Mouse (Mus musculus) forebrain, postnatal 0 days (tissue): ENCODE measurements at regions not wholly inside any gene's neighbourhood (a gene's known extent, or its start where the extent isn't known, plus 50 kb on each side); places are given as distances from the start of the nearest gene placed in this dataset.
A peak's percentile ranks its signal among the peaks of the same experiment; 100 is the strongest.

Experiments
- ATAC-seq: fragments of 200-750 bp; cut with Nextera tagmentation; 2 replicates; pipeline ENCODE4 v1.8.0; 2017; ENCODE audit warnings: mild to moderate bottlenecking, moderate library complexity
- DNase-seq: peaks from one replicate; pipeline ENCODE4 v3.0.0-alpha.2; 2015
- H3K27ac ChIP-seq: fragments of 300-500 bp; sonication (generic); 2 replicates; pipeline ENCODE4 v1.5.1; 2014; ENCODE audit warnings: low read depth, mild to moderate bottlenecking, antibody characterized with exemption, low read length, moderate library complexity, mixed read lengths
- H3K27me3 ChIP-seq: fragments of 300-500 bp; sonication (generic); 2 replicates; pipeline ENCODE4 v1.6.1; 2014; ENCODE audit warnings: mild to moderate bottlenecking, low read length, mixed read lengths; ENCODE audit not compliant: insufficient read depth
- H3K36me3 ChIP-seq: fragments of 300-500 bp; sonication (generic); 2 replicates; pipeline ENCODE4 v1.6.1; 2014; ENCODE audit warnings: mild to moderate bottlenecking, moderate library complexity; ENCODE audit not compliant: insufficient read depth
- H3K4me1 ChIP-seq: fragments of 300-500 bp; sonication (generic); 2 replicates; pipeline ENCODE4 v1.6.1; 2014; ENCODE audit warnings: antibody characterized with exemption; ENCODE audit not compliant: insufficient read depth
- H3K4me2 ChIP-seq: fragments of 300-500 bp; sonication (generic); 2 replicates; pipeline ENCODE4 v1.6.1; 2014; ENCODE audit warnings: low read depth, mild to moderate bottlenecking, moderate library complexity
- H3K4me3 ChIP-seq: fragments of 300-500 bp; sonication (generic); 2 replicates; pipeline ENCODE4 v1.5.1; 2014; ENCODE audit warnings: low read depth, low read length, mixed read lengths
- H3K9ac ChIP-seq: fragments of 300-500 bp; sonication (generic); 2 replicates; pipeline ENCODE4 v1.6.1; 2014; ENCODE audit warnings: mild to moderate bottlenecking
- H3K9me3 ChIP-seq: fragments of 300-500 bp; sonication (generic); 2 replicates; pipeline ENCODE4 v1.6.1; 2016; ENCODE audit warnings: low read length
- CTCF ChIP-seq: sonication (generic); IDR thresholded peaks from 2 replicates; pipeline ENCODE4 v1.5.1; 2016; ENCODE audit warnings: antibody characterized with exemption, control low read depth, low read depth
- WGBS: fragments of 180-500 bp; shearing (Covaris S2); extraction: QIAGEN DNeasy Blood & Tissue Kit; methylation state at CpG from one replicate; pipeline ENCODE4 v1.1.7; 2014; 5-methylcytosine and 5-hydroxymethylcytosine counted together
- microRNA-seq, 2 experiments: library from miRNA; unstranded; fragments of <30 nt; microRNA quantifications; one replicate each; pipeline ENCODE4; 2016

- no peaks in the 10 kb centered on the region for H3K27me3 ChIP-seq
- no peak overlapping the region for H3K27ac ChIP-seq
- H3K36me3 ChIP-seq = no peaks in the 10 kb centered on the region
- no peak overlapping the region for H3K4me2 ChIP-seq
- no peak overlapping the region for H3K4me3 ChIP-seq
- no peak for DNase-seq
- no peaks in the 10 kb centered on the region for H3K9me3 ChIP-seq
- 93% methylated on average over 2 of the region's 2 CpGs for WGBS
- no peak for TF ChIP-seq CTCF
- ATAC-seq = no peak
- no peaks in the 10 kb centered on the region for H3K4me1 ChIP-seq
- H3K9ac ChIP-seq = no peak overlapping the region
Observed at GRCm38 (mm10) chr16:77671253-77671652, 69.4 kb upstream of the Gm11146 start.

- Histone ChIP-seq H3K36me3 (no peaks in the 10 kb centered on the region), H3K9ac (no peak overlapping the region), H3K4me2 (no peak overlapping the region), H3K4me1 (peaks cover 12% of the 10 kb centered on the region), H3K27me3 (no peaks in the 10 kb centered on the region), H3K9me3 (no peaks in the 10 kb centered on the region), H3K27ac (no peak overlapping the region), H3K4me3 (no peak overlapping the region)
- TF ChIP-seq CTCF = no peak
- 74% methylated on average over 4 of the region's 4 CpGs for WGBS
- DNase-seq (no peak), ATAC-seq (no peak)
Observed at GRCm38 (mm10) chr16:77665781-77666180, 63.9 kb upstream of the Gm11146 start.

- Histone ChIP-seq H3K4me1 (peaks cover 12% of the 10 kb centered on the region), H3K27me3 (no peaks in the 10 kb centered on the region), H3K9ac (no peak overlapping the region), H3K36me3 (no peaks in the 10 kb centered on the region), H3K4me3 (no peak overlapping the region), H3K27ac (peak overlapping the region; percentile 65), H3K4me2 (peak overlapping the region; percentile 36), H3K9me3 (no peaks in the 10 kb centered on the region)
- WGBS = 7% methylated on average over 4 of the region's 4 CpGs
- TF ChIP-seq CTCF = no peak
- peak; percentile 94 for ATAC-seq
- peak; percentile 87 for DNase-seq
Observed at GRCm38 (mm10) chr16:77662107-77662518, 60.2 kb upstream of the Gm11146 start.

GRCm38 (mm10) chr16:77653306-77653705 is 51.4 kb upstream of the Gm11146 start:
- Histone ChIP-seq H3K27ac (0 out of 2 replicates have a peak overlapping the region, but pooled peaks have one; percentile 6), H3K4me3 (no peak overlapping the region), H3K27me3 (no peaks in the 10 kb centered on the region), H3K9me3 (no peaks in the 10 kb centered on the region), H3K4me1 (0 out of 2 replicates have a peak, but pooled peaks cover 7% of the 10 kb centered on the region), H3K9ac (no peak overlapping the region), H3K4me2 (no peak overlapping the region), H3K36me3 (no peaks in the 10 kb centered on the region)
- no peak for TF ChIP-seq CTCF
- DNase-seq = no peak
- no peak for ATAC-seq
- 54% methylated on average over 3 of the region's 3 CpGs for WGBS

Small RNA genes lying in the stretch of these regions (microRNA-seq; reads per million reads assigned to microRNA genes)
- gene Gm25025 = 0 reads per million in 2 experiments
